Mouse (Mus musculus) left cerebral cortex, postnatal 14 days (tissue): ENCODE measurements at regions not wholly inside any gene's neighbourhood (a gene's known extent, or its start where the extent isn't known, plus 50 kb on each side); places are given as distances from the start of the nearest gene placed in this dataset.

ENCODE experiments used
- DNase-seq, 2 experiments: peaks; one replicate each; pipeline ENCODE4 v3.0.0; 2021 to 2022; ENCODE audit warnings: low spot score in 2 of 2, mixed read lengths in 1 of 2
- intact Hi-C: fragments of 180-260 bp; cut with DNase I; formaldehyde crosslinking; loops from one replicate; pipeline ENCODE4 v1.15.1; 2025

- intact Hi-C loops: no loop called here
- DNase-seq: no peak
Measured at GRCm38 (mm10) chr8:127856351-127857135, 501.9 kb upstream of the Nrp1 start.

- no peak for DNase-seq
- intact Hi-C loops: no loop called here
Measured at GRCm38 (mm10) chr8:127859036-127859435, 499.4 kb upstream of the Nrp1 start.

- DNase-seq: no peak
- intact Hi-C loops: no loop called here
Measured at GRCm38 (mm10) chr8:127860376-127860775, 498.0 kb upstream of the Nrp1 start.

GRCm38 (mm10) chr8:127860891-127861290, 497.5 kb upstream of the Nrp1 start:
- DNase-seq: no peak
- intact Hi-C loops: no loop called here

GRCm38 (mm10) chr8:127884641-127885040, 473.8 kb upstream of the Nrp1 start:
- DNase-seq: no peak
- intact Hi-C loops: no loop called here

- intact Hi-C loops: no loop called here
Measured at GRCm38 (mm10) chr8:127885211-127885610, 473.2 kb upstream of the Nrp1 start.

GRCm38 (mm10) chr8:127885831-127886230, 472.6 kb upstream of the Nrp1 start:
- intact Hi-C loops: no loop called here
- no peak for DNase-seq

More at GRCm38 (mm10) chr8:127885211-127885610, 473.2 kb upstream of the Nrp1 start:
- no peak for DNase-seq

GRCm38 (mm10) chr8:127890729-127891128, 467.7 kb upstream of the Nrp1 start:
- DNase-seq: no peak
- intact Hi-C loops: no loop called here

- DNase-seq: no peak
- intact Hi-C loops: no loop called here
Measured at GRCm38 (mm10) chr8:127894284-127894683, 464.1 kb upstream of the Nrp1 start.

GRCm38 (mm10) chr8:127908436-127908835, 450.0 kb upstream of the Nrp1 start:
- DNase-seq: no peak
- intact Hi-C loops: no loop called here

GRCm38 (mm10) chr8:127909580-127909979, 448.8 kb upstream of the Nrp1 start:
- no peak for DNase-seq
- intact Hi-C loops: no loop called here

- intact Hi-C loops: loop anchor here (10.0 kb wide), 1 partner anchor 139 kb away; no protein-coding TSS in a partner anchor
- peak; percentile 46 to 69 for DNase-seq
Measured at GRCm38 (mm10) chr8:127914086-127914485, 444.3 kb upstream of the Nrp1 start.

GRCm38 (mm10) chr8:127914914-127915313, 443.5 kb upstream of the Nrp1 start:
- no peak for DNase-seq
- intact Hi-C loops: loop anchor here (5.0 to 10.0 kb wide), 2 partner anchors 117 to 140 kb away; no protein-coding TSS in a partner anchor

GRCm38 (mm10) chr8:127915591-127916028, 442.8 kb upstream of the Nrp1 start:
- DNase-seq: peak; percentile 24 to 77
- intact Hi-C loops: loop anchor here (5.0 to 10.0 kb wide), 2 partner anchors 117 to 141 kb away; no protein-coding TSS in a partner anchor

GRCm38 (mm10) chr8:127921925-127922324, 436.5 kb upstream of the Nrp1 start:
- no peak for DNase-seq
- intact Hi-C loops: no loop called here

GRCm38 (mm10) chr8:127923321-127923720, 435.1 kb upstream of the Nrp1 start:
- DNase-seq: no peak
- intact Hi-C loops: no loop called here

- intact Hi-C loops: no loop called here
- no peak for DNase-seq
Measured at GRCm38 (mm10) chr8:127932276-127932675, 426.1 kb upstream of the Nrp1 start.

- DNase-seq: peak in 1 of 2 experiments; percentile 30
- intact Hi-C loops: no loop called here
Measured at GRCm38 (mm10) chr8:127936792-127937435, 421.5 kb upstream of the Nrp1 start.

- peak; percentile 42 for DNase-seq
- intact Hi-C loops: no loop called here
Measured at GRCm38 (mm10) chr8:127939284-127939985, 419.0 kb upstream of the Nrp1 start.

- intact Hi-C loops: no loop called here
- DNase-seq: peak in 1 of 2 experiments; percentile 9
Measured at GRCm38 (mm10) chr8:127939986-127940359, 418.4 kb upstream of the Nrp1 start.
